Mouse (Mus musculus) cerebellum, adult 18-20 months (tissue): Measurements from ENCODE around the gene Ptcd1.
"Not testable (repeated sequence)": the region's sequence is repeated elsewhere in the genome, so short reads cannot be mapped to it uniquely, and the experiment has no call there.

Source experiments
- DNase-seq, 2 experiments: peaks; one replicate each; pipeline ENCODE4 v3.0.0; 2021

Ptcd1 gene

GRCm38 (mm10) chr5:145166536-145167305, at the start of gene Ptcd1, which contains the start of gene Cpsf4:
Ptcd1 (minus strand) TSS chr5:145167108.
Cpsf4 (plus strand) TSS chr5:145167213.
- DNase-seq = peak; percentile 99

- DNase-seq = no peak
These were observed 47.8 kb upstream of the Ptcd1 start for GRCm38 (mm10) chr5:145214679-145215078.

- DNase-seq = no peak
These were observed 46.6 kb upstream of the Ptcd1 start for GRCm38 (mm10) chr5:145213505-145213904.

GRCm38 (mm10) chr5:145212216-145212615, 45.3 kb upstream of the Ptcd1 start:
- DNase-seq = no peak

GRCm38 (mm10) chr5:145211340-145211739, 44.4 kb upstream of the Ptcd1 start:
- no peak for DNase-seq

- DNase-seq = not testable (repeated sequence)
These were observed 41.5 kb upstream of the Ptcd1 start for GRCm38 (mm10) chr5:145208391-145208790.

GRCm38 (mm10) chr5:145207954-145208353, 41.0 kb upstream of the Ptcd1 start:
- no peak for DNase-seq

- no peak for DNase-seq
These were observed 40.5 kb upstream of the Ptcd1 start for GRCm38 (mm10) chr5:145207385-145207784.

- no peak for DNase-seq
These were observed 38.1 kb upstream of the Ptcd1 start for GRCm38 (mm10) chr5:145205041-145205440.

- DNase-seq = peak; percentile 97 to 99
These were observed 37.2 kb upstream of the Ptcd1 start, which contains the start of gene Zkscan5 for GRCm38 (mm10) chr5:145203936-145204691. Zkscan5 (plus strand) TSS chr5:145204562.

- DNase-seq = no peak
These were observed 35.5 kb upstream of the Ptcd1 start for GRCm38 (mm10) chr5:145202446-145202845.

- DNase-seq = peak; percentile 80 to 85
These were observed 34.5 kb upstream of the Ptcd1 start, which contains the start of gene Zkscan14 for GRCm38 (mm10) chr5:145201321-145201991. Zkscan14 (minus strand) TSS chr5:145201868.

- DNase-seq = no peak
These were observed 33.5 kb upstream of the Ptcd1 start for GRCm38 (mm10) chr5:145200387-145200786.

GRCm38 (mm10) chr5:145191962-145192361, 25.1 kb upstream of the Ptcd1 start, which contains the start of gene Atp5j2:
Atp5j2 (minus strand) TSS chr5:145192062.
- DNase-seq = no peak

GRCm38 (mm10) chr5:145190875-145191798, 24.2 kb upstream of the Ptcd1 start:
- DNase-seq = peak; percentile 95

GRCm38 (mm10) chr5:145190373-145190772, 23.5 kb upstream of the Ptcd1 start:
- DNase-seq = no peak

GRCm38 (mm10) chr5:145189416-145189815, 22.5 kb upstream of the Ptcd1 start:
- no peak for DNase-seq

GRCm38 (mm10) chr5:145185244-145185643, 18.3 kb upstream of the Ptcd1 start:
- DNase-seq = no peak

- no peak for DNase-seq
These were observed 11.6 kb upstream of the Ptcd1 start for GRCm38 (mm10) chr5:145178461-145178980.

- no peak for DNase-seq
These were observed 376 bp upstream of the Ptcd1 start for GRCm38 (mm10) chr5:145167306-145167661.

- no peak for DNase-seq
These were observed 1.7 kb downstream of the Ptcd1 start for GRCm38 (mm10) chr5:145165184-145165583.

- DNase-seq = no peak
These were observed 2.2 kb downstream of the Ptcd1 start for GRCm38 (mm10) chr5:145164710-145165109.
